Mouse (Mus musculus) lung, postnatal 14 days (tissue): ENCODE results near the gene Il17rc.

Experiments used
- DNase-seq: peaks from one replicate; pipeline ENCODE4 v3.0.0; 2021

The Il17rc gene

DNA sequence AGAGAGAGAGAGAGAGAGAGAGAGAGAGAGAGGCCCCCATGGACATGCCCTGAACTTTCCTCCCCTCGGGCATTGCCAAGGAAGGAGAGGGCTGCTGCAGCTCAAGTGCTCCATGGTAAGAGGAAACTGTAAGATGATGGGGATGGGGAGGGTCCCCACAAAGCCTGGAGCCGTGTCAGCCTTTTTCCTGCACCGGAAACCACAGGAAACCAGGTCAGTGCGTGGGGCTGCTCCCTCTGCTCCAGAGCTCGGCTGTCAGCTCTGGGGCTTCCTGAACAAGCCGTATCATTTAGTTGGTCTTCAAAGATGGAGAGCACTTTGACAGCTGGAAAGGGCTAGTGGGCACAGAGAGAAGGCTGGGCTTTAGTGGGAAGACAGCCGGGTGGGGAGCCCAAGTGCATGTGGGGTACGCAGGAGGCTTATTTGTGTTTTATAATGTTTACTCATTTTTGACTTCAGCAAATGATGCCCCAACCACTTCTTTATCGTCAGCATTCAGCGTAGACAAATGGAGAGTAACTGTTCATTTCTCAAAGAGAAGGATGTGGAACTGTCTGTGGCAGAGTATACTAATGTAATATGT is 13.2 kb upstream of the Il17rc start, which contains the start of gene Il17re:
Gene Il17re (plus strand): TSS at position 533 of the 583 bp plus-strand sequence.
- no peak for DNase-seq

DNA sequence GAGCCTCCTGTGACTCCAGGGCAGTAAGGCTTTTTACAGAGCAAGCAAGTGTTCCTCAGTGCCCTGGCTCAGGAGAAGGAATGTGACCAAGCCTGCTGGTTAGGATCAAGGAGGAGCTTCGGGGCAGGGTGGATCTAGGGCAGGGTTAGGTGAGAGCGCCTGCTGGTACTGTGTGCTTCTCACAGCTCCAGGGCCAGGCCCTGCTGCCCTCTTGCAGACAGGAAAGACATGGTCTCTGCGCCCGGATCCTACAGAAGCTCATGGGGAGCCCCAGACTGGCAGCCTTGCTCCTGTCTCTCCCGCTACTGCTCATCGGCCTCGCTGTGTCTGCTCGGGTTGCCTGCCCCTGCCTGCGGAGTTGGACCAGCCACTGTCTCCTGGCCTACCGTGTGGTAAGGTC is 12.6 kb upstream of the Il17rc start:
- peak; percentile 63 for DNase-seq

DNA sequence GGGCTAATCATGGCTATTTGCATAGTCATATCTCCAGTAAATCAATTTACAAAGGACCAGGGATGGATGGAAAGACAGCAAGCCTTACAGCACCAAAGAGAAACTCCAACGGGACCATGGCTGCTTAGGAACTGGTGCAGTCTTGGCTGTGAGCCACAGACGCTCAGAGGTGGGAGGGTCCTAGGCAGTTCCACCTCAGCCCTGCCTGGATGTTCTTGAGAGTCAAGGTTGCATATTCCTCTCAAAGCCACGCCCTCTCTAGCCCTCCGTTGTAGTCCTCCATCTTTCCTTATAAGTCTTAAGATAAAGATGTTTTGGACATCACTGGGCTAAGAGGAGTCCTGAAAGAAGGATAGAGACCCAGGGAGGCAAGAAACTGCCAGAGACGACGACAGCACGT is 7.2 kb upstream of the Il17rc start:
- no peak for DNase-seq

DNA sequence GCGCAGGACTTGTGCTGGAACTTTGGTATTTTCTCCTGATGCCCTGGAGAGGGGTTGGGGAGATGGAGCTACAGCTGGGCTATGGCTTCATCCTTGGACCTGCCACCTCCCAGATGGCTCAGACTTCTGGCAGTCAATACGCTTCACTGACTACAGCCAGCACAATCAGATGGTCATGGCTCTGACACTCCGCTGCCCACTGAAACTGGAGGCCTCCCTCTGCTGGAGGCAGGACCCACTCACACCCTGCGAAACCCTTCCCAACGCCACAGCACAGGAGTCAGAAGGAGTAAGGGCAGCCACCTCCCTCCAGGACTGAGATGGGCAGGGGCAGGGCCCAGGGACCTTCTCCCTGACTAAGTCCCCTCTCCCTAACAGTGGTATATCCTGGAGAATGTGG is 5.6 kb upstream of the Il17rc start:
- no peak for DNase-seq

DNA sequence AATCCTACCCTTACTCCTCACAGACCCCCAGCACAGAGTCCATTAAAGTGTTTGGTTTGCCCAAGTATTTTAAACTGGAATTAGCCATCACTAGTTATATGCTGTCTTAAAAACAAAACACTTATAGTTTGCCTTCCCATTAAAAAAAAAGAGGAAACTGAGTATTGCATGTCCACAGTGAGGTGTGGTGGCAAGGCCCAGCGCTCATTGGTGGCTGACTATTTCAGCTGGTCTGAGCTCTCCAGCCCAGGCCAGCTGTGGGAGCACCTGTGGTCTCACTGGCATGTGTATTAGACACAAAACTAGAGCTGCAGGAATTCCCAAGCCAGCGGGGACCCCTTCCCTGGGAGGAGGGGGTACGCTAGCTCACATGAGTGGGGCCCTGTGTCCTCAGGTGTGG is 2.7 kb upstream of the Il17rc start:
- DNase-seq = no peak

DNA sequence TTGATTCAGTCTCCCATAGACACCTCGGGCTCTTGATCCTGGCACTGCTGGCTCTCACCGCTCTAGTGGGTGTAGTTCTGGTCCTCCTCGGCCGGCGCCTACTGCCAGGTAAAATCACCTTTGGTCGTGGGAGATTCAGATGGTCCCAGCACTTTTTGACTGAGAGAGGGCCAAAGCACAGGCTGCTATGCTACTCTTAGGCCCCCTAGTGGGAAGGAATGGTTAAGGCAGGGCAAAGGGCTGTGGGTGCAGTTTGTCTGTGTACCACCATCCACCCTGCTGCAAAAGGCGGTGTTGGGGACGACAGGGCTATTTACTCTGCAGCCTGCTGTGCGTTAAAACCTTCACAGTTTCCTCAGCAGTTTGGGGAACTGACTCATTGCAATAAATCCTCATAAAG is 2.2 kb upstream of the Il17rc start:
- DNase-seq = peak; percentile 79

DNA sequence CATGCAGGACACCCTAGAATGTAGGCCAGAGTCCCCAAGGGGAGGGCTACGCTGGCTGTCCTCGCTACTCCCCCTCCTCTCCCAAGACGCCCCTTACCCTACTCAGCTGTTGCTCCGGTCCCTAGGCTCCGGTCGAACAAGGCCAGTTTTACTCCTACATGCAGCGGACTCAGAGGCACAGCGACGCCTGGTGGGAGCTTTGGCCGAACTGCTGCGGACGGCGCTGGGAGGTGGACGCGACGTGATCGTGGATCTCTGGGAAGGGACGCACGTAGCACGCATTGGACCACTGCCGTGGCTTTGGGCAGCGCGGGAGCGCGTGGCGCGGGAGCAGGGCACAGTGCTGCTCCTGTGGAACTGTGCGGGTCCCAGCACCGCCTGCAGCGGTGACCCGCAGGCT is 1.8 kb upstream of the Il17rc start:
- peak; percentile 83 for DNase-seq

DNA sequence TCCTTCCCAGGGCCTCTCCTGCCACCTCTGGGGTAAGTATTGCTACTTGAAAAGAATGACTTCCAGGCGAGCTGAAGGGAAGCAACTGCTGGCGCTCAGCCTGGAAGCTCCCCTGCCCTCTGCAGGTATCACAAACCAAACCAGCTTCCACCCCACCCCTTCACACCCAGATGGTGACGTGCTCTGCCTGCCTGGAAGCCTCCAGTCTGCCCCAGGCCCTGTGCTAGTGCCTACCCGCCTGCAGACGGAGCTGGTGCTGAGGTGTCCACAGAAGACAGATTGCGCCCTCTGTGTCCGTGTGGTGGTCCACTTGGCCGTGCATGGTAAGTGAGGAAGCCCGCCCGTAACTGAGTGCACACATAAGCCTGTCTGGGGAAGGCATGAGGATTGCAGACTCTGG is 834 bp downstream of the Il17rc start:
- no peak for DNase-seq

DNA sequence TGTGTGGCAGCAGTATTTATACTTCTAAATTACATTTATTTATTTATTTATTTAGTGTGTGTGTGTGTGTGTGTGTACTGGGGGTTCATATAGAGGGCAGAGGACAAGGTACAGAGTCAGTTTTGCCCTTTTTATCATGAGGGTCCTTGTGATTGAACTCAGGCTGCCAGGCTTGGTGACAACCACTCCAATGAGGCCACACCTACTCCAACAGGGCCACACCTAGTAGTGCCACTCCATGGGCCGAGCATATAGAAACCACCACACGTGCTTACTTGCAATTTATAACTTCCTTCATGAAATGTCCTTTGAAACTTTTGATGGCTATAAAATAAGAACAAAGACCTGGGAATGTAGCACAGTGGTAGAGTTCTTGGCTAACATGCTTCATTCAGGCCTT is 2.0 kb downstream of the Il17rc start:
- DNase-seq = no peak

DNA sequence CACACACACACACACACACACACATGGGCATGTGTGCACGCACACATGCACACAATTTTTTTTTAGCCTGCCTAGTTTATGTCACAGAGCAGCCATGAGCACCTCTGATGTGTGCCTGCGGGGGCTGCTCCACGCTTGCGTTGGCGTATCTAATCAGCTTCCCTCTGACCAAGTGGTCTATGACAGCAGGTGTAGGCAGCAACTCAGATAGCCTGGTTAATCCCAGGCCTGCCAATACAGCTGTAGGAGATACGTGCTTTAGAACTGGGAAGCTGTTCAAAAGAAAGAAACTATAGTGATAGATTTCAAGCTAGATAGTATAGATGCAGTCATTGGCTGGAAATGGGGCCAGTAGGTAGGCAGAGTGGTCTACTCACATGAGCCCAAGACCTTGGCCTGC is 2.5 kb downstream of the Il17rc start:
- DNase-seq = no peak

DNA sequence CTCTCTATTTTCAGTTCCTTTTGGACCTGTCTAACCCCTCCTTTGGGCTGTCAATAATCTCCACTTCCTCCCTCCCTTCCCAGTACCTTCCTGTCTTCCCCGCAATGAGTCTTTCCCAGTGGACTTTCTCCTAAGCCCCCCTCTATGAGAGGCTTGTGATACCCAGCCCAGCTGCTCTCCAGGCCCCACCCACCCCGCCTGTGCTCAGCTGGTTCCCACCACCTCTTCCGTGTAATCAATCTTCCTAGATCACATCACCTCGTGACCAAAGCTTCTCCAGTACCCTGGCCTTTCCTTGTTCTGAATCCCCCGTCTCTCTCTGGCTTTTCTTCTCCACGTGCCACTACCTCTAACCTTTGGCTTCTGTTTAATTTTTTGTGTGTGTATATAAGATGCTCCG is 6.1 kb downstream of the Il17rc start:
- no peak for DNase-seq

DNA sequence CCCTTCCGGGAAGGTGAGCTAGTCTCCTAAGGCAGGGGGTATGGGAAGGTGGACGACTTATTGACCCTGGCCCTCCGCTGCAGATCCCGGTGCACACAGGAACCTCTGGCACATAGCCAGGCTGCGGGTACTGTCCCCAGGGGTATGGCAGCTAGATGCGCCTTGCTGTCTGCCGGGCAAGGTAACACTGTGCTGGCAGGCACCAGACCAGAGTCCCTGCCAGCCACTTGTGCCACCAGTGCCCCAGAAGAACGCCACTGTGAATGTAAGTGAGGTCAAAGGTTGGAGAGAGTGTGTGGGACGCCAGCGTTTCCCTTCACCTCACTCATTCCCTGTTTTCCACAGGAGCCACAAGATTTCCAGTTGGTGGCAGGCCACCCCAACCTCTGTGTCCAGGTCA is 7.7 kb downstream of the Il17rc start:
- DNase-seq = no peak

DNA sequence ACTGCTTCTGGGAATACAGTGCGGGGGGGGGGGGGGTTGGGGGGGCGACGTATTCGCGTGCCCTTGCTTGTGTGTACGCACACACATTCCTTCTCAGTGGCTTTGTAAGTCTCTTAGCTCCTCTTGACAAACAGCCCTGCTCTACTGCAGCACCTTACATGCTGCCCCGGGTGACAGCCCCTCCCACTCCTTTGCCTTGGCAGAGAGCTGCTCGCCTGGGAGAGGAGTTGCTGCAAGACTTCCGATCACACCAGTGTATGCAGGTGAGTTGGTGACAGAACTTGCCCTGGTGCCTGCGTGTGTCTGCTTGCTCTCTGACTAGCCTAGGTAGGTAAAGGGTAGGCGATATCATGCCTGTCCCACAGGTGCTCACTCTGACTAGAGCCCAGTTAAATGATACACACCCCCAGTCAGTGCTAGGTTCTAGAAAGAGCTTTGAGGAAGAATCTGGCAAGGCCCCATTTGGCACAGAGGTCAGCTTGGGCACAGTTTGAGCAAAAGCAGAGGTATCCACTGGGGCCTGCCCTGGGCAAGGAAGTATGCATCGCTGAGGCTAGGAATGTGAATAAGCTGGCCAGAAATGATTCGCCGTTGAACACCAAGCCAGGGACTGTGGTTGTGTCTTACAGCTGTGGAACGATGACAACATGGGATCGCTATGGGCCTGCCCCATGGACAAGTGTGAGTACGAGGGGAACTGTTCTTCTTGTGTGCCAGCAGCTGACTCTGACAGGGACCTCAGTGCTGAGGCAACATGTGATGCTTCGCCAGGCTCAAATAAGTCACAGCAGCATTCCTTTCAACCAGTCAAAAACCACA is 9.5 kb downstream of the Il17rc start:
- peak; percentile 28 for DNase-seq

DNA sequence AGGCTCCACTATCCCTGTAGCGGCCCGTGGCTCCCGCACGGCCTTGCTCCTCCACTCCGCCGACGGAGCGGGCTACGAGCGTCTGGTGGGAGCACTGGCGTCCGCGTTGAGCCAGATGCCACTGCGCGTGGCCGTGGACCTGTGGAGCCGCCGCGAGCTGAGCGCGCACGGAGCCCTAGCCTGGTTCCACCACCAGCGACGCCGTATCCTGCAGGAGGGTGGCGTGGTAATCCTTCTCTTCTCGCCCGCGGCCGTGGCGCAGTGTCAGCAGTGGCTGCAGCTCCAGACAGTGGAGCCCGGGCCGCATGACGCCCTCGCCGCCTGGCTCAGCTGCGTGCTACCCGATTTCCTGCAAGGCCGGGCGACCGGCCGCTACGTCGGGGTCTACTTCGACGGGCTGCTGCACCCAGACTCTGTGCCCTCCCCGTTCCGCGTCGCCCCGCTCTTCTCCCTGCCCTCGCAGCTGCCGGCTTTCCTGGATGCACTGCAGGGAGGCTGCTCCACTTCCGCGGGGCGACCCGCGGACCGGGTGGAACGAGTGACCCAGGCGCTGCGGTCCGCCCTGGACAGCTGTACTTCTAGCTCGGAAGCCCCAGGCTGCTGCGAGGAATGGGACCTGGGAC is 11.4 kb downstream of the Il17rc start:
- DNase-seq = peak; percentile 19

DNA sequence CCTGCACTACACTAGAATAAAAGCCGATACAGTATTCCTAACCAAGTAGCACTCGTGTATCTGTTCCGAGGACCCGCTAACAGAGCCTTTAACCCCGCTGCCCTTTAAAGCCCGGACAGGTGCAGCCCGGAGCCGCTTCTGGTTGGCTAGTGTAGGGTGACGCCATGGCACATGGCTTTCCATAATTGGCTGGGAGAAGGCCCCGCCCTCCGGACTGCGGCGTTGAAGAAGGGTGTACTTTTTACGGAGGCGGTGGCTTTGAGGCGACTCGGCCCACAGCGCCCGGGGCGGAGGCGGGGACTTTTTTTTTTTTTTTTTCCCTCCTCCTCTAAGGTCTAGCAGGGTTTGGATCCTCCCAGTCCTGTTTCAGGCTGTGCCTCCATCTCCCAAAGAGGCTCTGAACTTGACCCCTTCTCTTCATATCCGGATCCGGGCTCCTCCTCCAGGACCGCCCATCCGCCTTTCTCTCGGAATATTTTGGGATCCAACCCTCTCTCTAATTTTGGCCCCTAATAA is 11.9 kb downstream of the Il17rc start, which contains the start of gene Creld1:
Gene Creld1 (plus strand): TSS at position 198 of the 516 bp plus-strand sequence.
- peak; percentile 93 for DNase-seq

DNA sequence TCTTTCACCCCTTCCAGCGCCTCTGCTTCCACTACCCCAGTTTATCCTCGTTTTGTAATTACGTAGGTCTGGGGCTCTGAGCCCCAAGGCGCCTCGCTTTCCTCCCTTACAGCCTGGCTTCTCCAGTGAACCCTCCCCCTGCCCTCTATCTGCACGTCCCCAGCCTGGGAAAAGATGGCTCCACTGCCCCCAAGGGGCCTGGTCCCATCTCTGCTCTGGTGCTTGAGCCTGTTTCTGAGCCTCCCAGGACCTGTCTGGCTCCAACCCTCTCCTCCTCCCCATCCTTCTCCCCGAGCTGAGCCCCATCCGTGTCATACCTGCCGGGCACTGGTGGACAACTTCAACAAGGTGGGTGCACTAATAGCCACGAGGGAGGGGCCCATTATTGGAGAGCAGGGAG is 12.5 kb downstream of the Il17rc start:
- DNase-seq = no peak

DNA sequence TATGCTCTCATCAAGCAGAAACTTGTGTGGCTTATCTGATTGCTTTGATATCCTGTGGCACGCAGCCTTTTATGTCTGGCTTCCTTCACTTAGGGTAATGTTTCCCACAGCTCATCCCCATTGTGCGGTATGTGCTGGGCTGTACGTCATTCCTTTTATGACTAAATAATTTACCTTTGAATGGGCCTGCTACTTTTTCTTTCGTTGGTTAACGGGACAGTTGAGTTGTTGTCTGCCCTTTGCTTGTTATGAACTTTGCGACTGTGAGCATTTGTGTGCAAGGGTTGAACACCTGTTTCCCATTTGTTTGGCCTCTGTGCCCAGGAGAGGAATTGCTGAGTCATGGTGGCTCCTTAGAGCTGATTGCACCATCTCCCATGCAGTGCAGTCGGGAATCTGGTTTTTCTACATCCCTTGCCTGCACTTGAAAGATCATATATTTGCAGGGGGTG is 15.9 kb downstream of the Il17rc start:
- peak; percentile 32 for DNase-seq

DNA sequence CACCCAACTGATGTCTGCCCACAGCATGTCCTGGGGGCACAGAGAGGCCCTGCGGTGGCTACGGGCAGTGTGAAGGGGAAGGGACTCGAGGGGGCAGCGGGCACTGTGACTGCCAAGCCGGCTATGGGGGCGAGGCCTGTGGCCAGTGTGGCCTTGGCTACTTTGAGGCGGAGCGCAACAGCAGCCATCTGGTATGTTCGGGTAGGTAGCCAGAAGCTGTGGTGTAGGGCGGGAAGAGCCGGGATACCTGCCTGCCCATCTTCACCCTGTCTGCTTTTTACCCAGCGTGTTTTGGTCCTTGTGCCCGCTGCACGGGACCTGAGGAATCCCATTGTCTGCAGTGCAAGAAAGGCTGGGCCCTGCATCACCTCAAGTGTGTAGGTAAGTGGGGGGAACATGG is 18.2 kb downstream of the Il17rc start:
- DNase-seq = no peak

DNA sequence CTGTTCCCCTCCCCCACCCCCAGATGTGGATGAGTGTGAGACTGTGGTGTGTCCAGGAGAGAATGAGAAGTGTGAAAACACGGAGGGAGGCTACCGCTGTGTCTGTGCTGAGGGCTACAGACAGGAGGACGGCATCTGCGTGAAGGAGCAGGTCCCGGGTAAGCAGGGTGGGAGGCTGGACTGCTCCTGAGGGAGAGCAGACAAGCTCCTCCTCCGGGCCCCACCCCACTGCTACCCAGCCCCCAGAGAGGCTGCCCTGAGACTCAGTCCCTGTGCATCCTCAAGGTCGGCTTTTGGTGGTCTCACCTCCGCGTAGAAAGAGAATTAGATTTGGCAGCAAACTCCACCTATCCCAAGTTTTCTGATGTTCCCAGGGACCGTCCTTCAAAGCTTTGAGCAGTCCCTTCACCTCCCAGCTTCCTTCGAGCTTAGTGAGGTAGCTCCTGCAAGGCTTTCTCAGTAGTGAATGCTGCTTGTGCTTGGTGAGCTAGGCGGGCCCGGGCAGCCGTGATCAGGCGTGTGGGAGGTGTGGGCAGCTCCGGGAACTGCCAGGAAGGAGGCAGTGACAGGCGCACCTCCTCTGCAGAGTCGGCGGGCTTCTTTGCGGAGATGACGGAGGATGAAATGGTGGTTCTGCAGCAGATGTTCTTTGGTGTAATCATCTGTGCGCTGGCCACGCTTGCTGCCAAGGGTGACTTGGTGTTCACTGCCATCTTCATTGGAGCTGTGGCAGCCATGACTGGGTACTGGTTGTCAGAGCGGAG is 21.1 kb downstream of the Il17rc start:
- DNase-seq = no peak

DNA sequence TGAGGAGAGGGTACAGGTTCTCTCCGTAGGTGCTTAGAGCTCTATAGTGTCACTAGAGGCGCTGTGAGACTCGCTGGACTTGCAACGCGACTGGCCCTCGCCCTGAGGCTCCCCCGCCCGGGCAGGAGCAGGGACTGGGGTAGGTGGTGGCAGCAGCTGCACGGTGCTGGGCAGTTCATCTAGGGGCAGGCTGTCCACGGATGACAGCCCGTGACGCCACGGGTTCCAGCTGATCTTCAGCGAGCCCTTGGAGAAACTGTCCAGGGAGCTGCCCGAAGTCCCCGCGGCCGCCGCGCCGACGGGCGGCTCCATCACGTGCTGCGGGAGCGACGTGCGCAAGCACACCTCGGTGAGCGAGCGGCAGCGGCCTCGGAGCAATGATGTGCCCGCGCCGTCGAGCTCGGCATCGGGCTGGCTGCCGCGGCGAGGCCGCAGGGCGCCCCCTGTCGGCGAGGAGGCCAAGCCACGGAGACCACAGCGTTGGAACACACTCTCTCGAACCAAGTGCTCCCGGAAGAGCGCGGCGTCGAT is 23.1 kb downstream of the Il17rc start:
- peak; percentile 84 for DNase-seq

DNA sequence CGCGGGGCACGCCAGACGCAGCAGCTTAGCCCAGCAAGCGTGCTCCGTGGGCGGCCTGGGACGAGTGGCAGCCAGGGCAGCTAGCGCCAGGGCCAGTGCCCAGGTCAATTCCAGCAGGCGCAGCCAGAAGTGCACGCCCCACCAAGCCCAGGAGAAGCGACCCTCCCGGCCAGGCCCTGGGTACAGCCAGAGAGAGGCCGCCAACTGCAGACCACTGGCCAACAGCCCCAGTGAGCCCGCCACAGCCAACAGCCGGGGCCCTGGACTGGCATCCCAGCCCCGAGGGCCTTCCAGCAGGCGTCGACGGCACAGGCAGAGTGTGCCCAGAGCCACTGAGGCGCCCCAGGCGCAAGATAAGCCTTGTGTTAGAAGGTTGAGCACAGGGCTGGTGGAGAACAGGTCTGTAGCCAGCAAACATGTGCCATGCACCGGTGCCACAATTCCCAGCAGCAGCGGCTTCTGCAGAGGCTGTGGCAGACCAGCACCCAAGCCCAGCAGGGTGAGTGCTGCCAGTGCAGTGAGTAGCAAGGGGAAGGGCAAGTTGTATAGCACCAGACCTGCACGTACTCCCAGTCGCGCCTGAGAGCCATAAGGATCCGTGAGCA is 23.9 kb downstream of the Il17rc start:
- no peak for DNase-seq

DNA sequence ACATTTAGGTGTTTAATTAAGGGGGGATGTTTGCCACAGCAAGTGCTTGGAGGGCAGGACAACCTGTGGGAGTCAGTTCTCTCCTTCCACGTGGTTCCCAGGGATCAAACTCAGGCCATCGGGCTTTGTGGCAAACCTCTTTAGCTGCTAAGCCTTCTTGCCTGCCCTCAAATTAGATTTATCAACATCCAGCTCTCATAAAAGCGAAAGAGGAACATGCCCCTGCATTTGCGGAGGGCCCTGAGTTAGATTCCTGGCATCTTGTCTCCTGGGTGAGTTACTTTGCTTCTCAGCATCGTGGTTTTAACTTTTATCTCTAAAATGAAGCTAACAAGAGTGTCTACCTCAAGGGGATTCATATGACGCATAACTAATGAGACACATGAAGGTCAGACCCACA is 28.1 kb downstream of the Il17rc start:
- DNase-seq = no peak
